Mouse (Mus musculus) adrenal gland, postnatal 10 days (tissue): ENCODE measurements around the gene Specc1. TPM values are rescaled to one million over a fixed set of nuclear protein-coding genes. Genes with fewer than 3 reads are reported as not detected.
A peak's percentile ranks its signal among the peaks of the same experiment; 100 is the strongest.

Experiments used
- DNase-seq: peaks from one replicate; pipeline ENCODE4 v3.0.0; 2021; ENCODE audit warnings: mixed read lengths
- total RNA-seq, 2 experiments: library from RNA; stranded (reverse); gene quantifications; 2 replicates each; pipeline ENCODE4 v1.2.3; 2021

Gene Specc1
- total RNA-seq, 2 experiments from 2014 or later = 9.7 to 12.4 TPM

GRCm38 (mm10) chr11:62103380-62103911, 146.9 kb downstream of the Specc1 start:
- no peak for DNase-seq

GRCm38 (mm10) chr11:62106401-62106871, 149.9 kb downstream of the Specc1 start:
- no peak for DNase-seq

- no peak for DNase-seq
Measured at GRCm38 (mm10) chr11:62107272-62107836, 150.8 kb downstream of the Specc1 start.

- no peak for DNase-seq
Measured at GRCm38 (mm10) chr11:62118561-62118960, 162.0 kb downstream of the Specc1 start.

DNA sequence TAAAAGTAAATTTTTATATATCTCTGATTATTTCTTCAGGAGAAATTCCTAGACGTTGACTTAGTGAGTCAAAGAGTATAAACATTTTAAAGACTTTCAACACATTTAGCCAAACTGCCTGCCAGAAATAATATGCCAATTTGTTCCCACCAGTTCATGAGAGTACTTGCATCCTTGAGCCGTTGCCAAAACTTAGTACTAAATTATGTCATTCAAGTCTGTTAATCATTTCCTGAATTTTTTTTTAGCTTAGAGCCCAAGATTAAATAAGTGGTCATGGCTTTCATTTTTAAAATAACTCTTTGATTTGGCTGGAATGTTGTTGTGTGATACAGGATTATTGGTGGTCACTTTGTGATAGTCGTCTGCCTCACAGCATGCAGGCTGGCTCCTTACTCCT, 163.3 kb downstream of the Specc1 start:
- no peak for DNase-seq

GRCm38 (mm10) chr11:62121365-62121764, 164.8 kb downstream of the Specc1 start:
- DNase-seq = no peak

GRCm38 (mm10) chr11:62127692-62128091, 171.1 kb downstream of the Specc1 start:
- DNase-seq = peak; percentile 92

DNA sequence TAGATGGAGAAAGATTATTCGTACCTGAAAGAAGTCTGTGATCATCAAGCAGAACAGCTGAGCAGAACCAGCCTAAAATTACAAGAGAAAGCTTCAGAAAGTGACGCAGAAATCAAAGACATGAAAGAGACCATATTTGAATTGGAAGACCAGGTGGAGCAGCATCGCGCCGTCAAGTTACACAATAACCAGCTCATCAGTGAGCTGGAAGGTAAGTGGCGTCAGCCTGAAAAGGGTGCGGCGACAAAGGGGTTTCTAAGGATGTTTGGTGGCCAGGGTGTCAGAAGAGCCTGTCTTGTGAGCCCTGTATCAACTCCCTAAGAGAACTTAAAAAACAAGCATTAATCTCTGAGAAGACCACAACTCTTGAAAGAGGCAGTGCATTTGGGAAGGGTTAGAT, 171.6 kb downstream of the Specc1 start:
- DNase-seq = no peak

GRCm38 (mm10) chr11:62130191-62130590, 173.6 kb downstream of the Specc1 start:
- no peak for DNase-seq

DNA sequence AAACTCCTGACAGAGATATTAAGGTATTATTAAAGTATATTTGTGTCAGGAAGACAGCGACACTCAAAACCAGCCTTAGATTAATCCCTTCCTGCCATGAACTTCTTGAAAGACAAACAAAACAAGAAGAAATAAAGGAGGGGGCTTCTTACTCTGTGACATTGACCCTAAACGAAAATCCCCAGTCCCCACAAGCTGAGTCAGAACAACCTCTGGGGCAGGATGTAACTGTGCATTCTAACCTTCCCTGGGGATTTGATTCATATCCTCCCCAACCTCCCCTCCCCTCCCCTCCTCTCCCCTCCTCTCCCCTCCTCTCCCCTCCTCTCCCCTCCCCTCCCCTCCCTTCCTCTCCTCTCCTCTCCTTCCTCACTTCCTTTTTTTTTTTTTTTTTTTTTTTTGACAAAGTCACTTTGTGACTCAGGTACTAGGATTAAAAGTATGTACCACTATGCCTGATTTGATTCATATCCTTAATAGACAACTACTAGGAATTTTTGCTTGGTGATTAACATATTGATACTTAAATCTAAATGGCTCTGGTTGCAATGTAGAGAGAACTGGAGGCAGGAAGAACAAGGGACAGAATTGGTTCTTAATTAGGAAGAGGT, 174.2 kb downstream of the Specc1 start:
- no peak for DNase-seq

DNA sequence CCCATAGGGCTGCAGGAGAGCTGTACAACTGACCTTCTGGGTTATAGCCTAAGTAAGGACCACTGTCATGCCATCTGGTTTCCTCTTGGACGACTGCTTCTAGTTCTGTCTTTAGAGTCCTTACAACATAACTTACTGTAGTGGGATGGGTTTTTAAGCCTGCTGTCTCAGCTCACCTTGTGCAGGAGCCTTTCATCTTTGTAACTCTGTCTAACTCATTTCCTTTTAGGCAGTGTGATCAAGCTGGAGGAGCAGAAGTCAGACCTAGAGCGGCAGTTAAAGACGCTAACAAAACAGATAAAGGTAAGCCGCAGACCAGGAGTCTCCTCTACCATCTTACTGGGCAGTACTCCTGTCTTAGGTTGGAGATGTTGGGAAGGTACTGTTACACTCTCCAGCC, 175.0 kb downstream of the Specc1 start:
- DNase-seq = no peak

DNA sequence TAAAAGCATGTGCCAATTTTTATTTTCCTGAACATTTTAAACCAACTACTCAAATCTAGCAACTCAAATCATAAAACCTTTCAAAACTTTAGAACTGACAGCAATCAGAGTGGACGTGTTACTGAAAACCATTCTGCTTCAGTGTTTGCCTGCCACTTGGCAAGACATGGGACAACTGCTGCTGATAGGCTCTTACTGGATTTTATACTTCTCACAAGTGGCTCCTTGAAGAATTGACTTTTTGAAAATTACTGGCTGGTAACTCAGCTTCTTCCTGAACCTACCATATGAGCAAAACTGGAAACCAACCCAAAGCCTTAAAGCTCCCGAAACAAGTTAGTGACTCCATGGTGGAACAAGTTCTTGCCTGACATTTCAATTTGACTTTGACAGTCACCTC, 177.6 kb downstream of the Specc1 start:
- no peak for DNase-seq

- peak; percentile 15 for DNase-seq
Measured at GRCm38 (mm10) chr11:62145216-62146110, 188.9 kb downstream of the Specc1 start.

DNA sequence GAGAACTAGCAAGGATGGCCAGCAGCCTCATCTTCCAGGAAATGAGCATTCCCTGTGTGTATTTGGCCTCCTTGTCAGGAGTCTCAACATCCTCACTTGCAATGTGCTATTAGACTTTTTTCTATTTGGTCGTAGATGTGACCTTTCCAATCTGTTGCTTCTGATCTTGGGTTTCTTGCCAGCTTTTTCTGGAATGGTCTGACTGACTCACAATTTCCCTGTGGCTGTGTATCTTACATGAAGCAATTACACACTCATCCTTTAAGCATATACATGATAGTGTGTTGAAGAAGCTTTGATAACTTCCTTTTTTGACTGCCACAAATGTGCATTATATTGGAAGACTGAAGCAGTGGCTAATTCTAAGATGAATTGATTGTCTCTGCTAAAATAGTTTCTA, 190.1 kb downstream of the Specc1 start:
- DNase-seq = no peak

DNA sequence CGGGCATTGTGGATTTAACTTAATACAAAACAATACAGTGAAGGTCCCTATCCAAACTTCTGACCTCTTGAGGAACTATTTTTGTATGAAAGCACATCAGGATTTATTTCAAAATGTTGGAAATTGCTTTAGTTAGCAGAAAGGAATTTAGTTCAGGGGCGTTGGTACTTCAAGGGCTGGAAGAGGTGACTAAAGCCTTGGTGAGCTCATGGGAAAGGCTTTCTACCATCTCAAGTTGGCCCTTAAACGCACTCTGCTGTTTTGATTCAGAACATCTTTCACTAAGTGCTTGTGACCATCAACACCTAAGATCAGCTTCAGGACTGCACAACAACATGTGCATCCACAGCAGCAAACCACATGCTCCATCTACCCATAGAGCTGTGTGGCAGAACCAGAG, 191.5 kb downstream of the Specc1 start:
- no peak for DNase-seq

- no peak for DNase-seq
Measured at GRCm38 (mm10) chr11:62148449-62148848, 191.9 kb downstream of the Specc1 start.

- no peak for DNase-seq
Measured at GRCm38 (mm10) chr11:62153057-62153456, 196.5 kb downstream of the Specc1 start.

DNA sequence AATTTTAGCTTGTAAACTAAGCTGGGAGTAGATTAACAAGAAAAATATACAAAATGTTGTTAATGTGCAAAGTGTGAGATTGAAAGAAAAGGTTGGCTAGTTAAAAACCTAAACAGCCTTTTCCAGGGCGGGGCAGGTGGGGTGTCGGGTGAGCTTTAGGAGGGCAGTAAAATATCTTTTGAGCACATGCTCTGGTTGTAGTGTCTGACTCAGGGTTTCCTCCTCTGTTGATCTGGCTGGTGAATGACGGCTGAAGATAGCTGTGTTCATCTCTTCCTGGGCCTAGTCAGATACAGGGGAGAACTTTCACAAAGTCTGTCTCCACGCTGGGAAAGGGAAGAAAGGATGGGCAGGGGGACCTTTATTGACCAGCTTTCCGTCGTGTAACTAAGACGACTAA, 203.2 kb downstream of the Specc1 start:
- no peak for DNase-seq

GRCm38 (mm10) chr11:62161450-62161849, 204.9 kb downstream of the Specc1 start:
- DNase-seq = no peak

DNA sequence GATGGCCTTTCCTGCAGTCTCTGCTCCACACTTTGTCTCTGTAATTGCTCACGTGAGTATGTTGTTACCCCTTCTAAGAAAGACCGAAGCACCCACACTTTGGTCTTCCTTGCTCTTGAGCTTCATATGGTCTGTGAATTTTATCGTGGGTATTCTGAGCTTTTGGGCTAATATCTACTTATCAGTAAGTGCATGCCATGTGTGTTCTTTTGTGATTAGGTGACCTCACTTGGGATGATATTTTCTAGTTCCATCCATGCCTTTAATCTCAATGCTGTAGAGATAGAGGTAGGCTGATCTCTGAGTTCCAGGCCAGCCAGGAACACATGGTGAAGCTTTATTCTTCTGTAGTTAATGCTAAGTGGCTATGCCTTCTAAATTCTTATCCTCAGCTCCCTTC, 207.8 kb downstream of the Specc1 start:
- DNase-seq = no peak

- DNase-seq = no peak
Measured at GRCm38 (mm10) chr11:62166503-62166902, 209.9 kb downstream of the Specc1 start.

- DNase-seq = no peak
Measured at GRCm38 (mm10) chr11:62168146-62168545, 211.6 kb downstream of the Specc1 start.
